Mouse (Mus musculus) thymus, postnatal 4 days (tissue): ENCODE measurements around the gene Dlg4.
A peak's percentile ranks its signal among the peaks of the same experiment; 100 is the strongest.
"Not testable (repeated sequence)": the region's sequence is repeated elsewhere in the genome, so short reads cannot be mapped to it uniquely, and the experiment has no call there.

ENCODE experiments used
- DNase-seq: peaks from one replicate; pipeline ENCODE4 v3.0.0; 2021

The Dlg4 gene

DNA sequence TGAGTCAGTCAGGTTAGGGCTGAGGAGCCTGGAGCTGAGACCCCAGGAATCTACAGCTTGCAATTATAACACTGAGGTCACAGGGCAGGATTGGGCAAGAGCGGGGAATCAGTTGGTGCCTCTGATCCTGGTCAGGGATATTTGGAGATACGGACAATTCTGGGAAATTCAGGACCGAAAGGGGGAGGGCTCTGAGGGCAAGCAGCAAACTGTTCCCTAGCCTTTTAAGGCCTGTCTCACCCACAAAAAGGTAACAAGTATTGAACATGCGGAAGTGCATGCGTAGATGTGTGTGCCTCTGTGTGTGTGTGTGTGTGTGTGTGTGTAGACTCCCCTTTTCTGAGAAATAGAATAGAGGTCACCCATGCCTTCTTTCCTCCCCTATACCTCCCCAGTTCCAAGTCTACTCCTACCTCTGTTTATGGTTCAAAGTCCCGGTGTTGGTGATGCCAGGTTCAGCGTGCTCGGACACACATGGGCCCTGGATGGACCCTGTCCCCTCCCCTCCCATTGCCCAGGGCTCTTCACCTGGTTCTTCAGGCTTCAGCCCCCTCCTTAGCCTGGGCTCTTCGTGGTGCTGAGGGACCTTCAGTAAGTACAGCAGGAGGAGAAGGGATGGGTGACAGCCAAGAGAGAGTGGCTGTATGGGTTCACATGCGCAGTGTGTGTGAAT lies 37.3 kb downstream of the Dlg4 start, which contains the start of gene Asgr1:
TSS of gene Asgr1 (plus strand) at position 188 of the 673 bp plus-strand sequence.
- no peak for DNase-seq

- peak; percentile 84 for DNase-seq
Observed at GRCm38 (mm10) chr11:70055618-70056214, 39.0 kb downstream of the Dlg4 start.

DNA sequence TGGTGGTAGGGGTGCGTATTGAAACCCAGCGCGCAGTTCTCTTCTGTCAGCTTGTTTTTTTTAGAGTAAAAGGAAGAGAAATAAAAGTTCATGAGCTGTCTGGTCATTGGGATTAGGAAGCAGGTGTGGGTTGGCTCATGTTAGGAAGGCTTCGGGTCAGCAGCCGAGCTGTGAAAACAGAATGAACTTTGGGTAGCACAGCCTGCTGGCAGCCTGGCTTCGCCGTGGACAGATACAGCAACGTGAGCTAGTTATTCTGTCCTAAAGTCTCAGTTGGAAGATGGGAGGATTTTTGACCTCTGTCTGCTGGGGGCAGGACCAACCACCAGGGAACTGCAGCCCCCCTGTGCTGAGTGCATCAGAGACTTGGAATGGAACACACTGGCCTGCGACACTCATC lies 41.1 kb downstream of the Dlg4 start:
- DNase-seq, result no peak

- no peak for DNase-seq
Observed at GRCm38 (mm10) chr11:70059930-70060329, 43.2 kb downstream of the Dlg4 start.

DNA sequence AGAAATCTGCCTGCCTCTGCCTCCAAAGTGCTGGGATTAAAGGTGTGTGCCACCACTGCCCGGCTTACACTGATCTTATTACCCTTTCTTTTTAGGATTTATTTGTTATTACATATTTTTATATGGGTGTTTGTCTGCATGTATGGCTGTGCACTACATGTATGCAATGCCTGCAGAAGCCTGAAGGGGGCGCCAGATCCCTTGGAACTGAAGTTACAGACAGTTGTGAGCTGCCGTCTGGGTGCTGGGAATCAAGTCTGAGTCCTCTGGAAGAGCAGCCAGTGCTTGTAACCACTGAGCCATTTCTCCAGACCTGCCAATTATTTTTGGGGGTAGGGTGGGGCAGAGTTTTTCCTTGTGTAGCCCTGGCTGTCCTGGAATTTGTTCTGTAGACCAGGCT lies 46.3 kb downstream of the Dlg4 start:
- no peak for DNase-seq

DNA sequence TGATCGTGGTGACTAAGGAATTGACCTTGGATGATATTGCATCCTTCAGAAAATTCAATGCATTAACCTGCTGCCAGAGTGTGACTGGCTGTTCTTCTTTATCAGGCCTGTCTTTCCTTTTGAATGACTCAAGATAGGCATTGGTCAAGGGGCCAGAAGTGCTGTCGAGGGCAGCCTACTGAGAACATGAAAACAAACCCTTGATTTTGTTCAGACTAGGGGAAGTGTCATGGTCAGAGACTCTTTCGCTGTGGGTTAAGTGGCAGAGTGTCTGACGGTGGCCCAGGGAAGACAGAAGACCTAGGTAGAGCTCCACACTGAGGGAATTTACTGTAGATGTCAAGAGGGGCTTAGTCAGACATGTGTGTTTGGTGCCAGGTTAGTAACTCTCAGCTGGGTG lies 50.0 kb downstream of the Dlg4 start:
- DNase-seq, result no peak

GRCm38 (mm10) chr11:70068245-70068644 lies 51.5 kb downstream of the Dlg4 start:
- no peak for DNase-seq

DNA sequence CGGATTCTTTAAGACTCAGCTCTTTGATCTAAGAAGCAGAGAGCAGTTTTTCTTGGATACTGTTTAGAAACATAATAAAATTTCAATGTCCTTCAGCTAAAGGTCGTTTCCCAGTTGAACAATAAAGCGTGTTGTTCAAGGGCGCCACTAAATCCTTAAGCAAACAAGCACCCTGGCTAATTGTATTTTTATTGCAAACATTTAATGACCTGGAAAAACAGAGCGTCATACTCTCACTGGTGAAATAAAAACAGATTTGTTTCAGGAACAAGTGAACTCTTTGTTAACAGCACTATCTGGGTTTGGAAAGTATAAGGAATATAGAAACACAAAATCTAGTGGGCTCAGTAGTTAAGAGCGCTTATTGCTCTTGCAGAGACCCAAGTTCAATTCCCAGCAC lies 53.3 kb downstream of the Dlg4 start:
- no peak for DNase-seq

- DNase-seq, result not testable (repeated sequence)
Observed at GRCm38 (mm10) chr11:70070603-70071002, 53.9 kb downstream of the Dlg4 start.

- DNase-seq, result peak; percentile 89
Observed at GRCm38 (mm10) chr11:70074379-70075071, 57.8 kb downstream of the Dlg4 start.

DNA sequence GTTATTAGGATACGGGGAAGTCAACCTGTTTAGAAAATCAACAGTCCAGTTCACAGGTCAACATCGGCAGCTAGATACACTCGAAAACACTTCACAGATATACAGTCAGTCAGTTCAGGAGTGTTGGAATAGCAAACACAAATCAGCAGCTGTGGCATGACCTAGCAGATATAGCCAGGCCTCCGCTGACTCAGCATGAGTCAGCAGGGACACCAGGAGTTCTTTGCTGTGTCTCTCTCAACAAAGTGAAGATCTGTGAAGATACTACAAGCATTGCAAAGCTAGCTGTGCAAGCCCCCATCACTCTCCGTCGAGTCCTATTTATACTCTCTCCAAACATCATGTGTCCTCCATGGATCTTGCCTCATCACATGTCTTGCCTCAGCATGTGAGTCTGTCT lies 58.8 kb downstream of the Dlg4 start:
- DNase-seq, result no peak

- DNase-seq, result no peak
Observed at GRCm38 (mm10) chr11:70077441-70077840, 60.7 kb downstream of the Dlg4 start.

DNA sequence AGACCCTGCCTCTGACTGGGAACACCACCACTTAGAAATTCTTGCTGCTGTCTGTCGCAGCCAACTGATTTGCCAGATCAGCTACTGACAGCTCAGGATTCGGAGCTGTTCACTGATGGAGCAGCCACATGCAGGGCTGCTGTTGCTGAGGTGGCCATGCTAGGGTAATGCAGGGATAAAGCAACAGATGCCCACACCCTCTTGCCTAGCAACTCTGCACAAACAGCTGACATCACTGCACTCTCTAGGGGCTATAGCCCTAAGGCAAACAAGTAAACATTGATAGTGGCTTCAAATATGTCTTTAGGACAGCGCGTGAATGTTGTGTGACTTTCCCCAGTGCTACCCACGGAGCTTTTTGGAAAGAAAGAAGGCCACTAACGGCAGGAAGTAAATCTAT lies 62.4 kb downstream of the Dlg4 start:
- no peak for DNase-seq

DNA sequence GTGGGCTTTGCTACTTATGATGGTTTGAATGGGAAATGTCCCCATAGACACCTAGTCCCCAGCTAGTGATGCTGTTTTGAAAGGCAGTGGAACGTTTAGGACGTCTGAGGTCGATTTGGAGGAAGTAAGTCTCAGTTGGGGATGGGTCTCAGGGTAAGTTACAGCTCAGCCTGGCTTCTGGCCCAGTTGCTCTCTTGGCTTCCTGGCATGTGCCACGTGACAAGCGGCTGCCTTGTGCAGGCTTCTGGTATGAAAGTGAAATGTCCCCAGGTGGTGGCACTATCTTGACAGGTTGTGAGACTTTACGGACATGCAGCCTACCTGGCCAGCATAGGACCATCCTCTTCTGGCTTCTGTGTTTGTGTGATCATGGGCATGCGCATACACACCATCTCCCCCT lies 63.2 kb downstream of the Dlg4 start:
- peak; percentile 71 for DNase-seq

DNA sequence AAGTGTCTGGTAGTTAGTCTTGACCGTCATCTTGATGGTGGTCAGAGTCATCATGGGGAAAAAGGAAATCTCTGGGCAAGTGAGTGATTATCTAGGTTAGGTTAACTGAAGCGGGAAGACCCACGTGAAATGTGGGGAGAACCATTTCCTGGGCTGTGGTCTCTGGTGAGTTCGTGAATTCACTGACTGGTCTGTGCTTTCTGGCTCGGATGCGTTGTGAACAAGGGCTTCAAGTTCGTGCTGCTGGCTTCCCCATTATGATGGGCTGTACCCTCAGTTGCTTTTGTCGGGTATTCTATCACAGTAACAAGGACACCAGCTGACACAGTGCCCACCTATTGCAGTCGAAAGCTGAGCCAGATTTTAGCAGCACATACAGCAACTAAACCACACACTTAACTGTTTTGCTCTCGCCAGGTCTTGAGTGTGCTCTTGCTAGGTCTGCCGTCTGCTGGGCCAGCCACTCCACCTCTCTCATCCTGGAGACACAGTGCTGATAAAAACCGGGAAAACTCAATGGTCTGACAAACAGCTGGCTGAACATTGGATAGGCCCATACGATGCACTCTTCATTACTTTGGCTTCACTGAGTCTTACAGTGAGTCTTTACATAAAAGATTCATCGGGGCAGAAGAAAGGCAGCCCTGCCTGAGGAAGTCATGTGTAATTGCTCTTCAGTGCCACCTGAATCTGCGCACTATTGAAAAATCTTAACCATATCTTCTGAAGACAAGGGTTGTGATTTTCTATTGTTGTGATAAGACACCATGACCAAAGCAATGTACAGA lies 64.3 kb downstream of the Dlg4 start:
- peak; percentile 26 for DNase-seq

GRCm38 (mm10) chr11:70084563-70084962 lies 67.8 kb downstream of the Dlg4 start:
- no peak for DNase-seq

- DNase-seq, result no peak
Observed at GRCm38 (mm10) chr11:70091986-70092783, 75.4 kb downstream of the Dlg4 start, which contains the start of gene Asgr2. TSS of gene Asgr2 (plus strand) at chr11:70092644.
